In the genomic region with DNA sequence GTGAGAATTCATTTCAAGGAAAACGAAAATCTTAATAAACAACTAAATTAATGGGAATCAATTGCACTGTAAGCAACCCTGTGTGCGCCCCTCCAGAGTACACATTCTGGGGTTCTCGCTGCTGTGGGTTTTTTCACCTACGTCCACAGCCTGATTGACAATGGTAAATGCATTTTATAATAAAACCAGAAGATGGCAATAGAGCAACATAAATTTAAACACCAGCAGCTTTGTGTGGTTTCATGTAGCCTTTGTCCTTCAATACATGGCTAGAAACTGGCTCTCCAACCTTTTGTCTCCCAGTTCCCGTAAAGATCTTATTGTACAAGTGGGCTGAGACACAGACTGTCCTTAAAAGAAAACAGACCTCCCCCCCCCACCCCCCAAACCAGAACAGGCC, we compare ENCODE assay signal across 8 mouse cellular contexts. TPM values are rescaled to one million over a fixed set of nuclear protein-coding genes. Genes with fewer than 3 reads are reported as not detected.
A peak's percentile ranks its signal among the peaks of the same experiment; 100 is the strongest.
DNase-seq lines count a peak whose midpoint lies in the region; ATAC-seq lines count a peak whose summit lies in the region.

No protein-coding gene starts in this region.

- H3K9ac ChIP-seq in forebrain, embryonic 14.5 days (ENCODE audit: low read length), result peak overlapping the region; percentile 54; the same call in 1 of the 2 replicates
- no peak overlapping the region for H3K9ac ChIP-seq in midbrain, embryonic 12.5 days (replicated peaks)

- peak overlapping the region; percentile 59; the same call in 1 of the 2 replicates for H3K27ac ChIP-seq in heart, embryonic 10.5 days
- peak overlapping the region; percentile 87 for H3K27ac ChIP-seq in forebrain, embryonic 14.5 days (ENCODE audit: low read depth, low read length)
- peak overlapping the region; percentile 55 for H3K27ac ChIP-seq in midbrain, embryonic 12.5 days (replicated peaks)

- H3K4me1 ChIP-seq in heart, embryonic 10.5 days, result 0 out of 2 replicates have a peak, but pooled peaks cover 3% of the 10 kb centered on the region
- H3K4me1 ChIP-seq in forebrain, embryonic 14.5 days (ENCODE audit: control insufficient read depth, insufficient read depth, low read length), result peaks cover 13% of the 10 kb centered on the region
- peaks cover 15% of the 10 kb centered on the region; the same call in 1 of the 2 replicates for H3K4me1 ChIP-seq in midbrain, embryonic 12.5 days

- peak overlapping the region; percentile 42 for H3K4me2 ChIP-seq in forebrain, embryonic 14.5 days (ENCODE audit: low read length)
- 0 out of 2 replicates have a peak overlapping the region, but pooled peaks have one; percentile 4 for H3K4me2 ChIP-seq in midbrain, embryonic 12.5 days (replicated peaks)

- peak; percentile 76 for ATAC-seq in forebrain, embryonic 14.5 days
- peak; percentile 77 for ATAC-seq in midbrain, embryonic 12.5 days (ENCODE audit: low FRiP score, low read depth)
- no peak for ATAC-seq in erythroid progenitor cell, adult 5-6 weeks (replicated peaks; ENCODE audit: low FRiP score, poor library complexity, severe bottlenecking)

- no peak for DNase-seq in heart, embryonic 10.5 days (ENCODE audit: low spot score)
- DNase-seq in heart, postnatal 4 days, result no peak
- DNase-seq in NIH3T3 (ENCODE audit: low read depth), result peak; percentile 53
- peak; percentile 88 for DNase-seq in forebrain, embryonic 14.5 days (ENCODE audit: low spot score)
- peak; percentile 19 for DNase-seq in kidney, postnatal 10 days
- DNase-seq in adrenal gland, postnatal 4 days (ENCODE audit: low spot score in 2 of 2), result no peak

- no peak overlapping the region for H3K4me3 ChIP-seq in heart, embryonic 10.5 days
- H3K4me3 ChIP-seq in forebrain, embryonic 14.5 days (ENCODE audit: low read depth, low read length), result 0 out of 2 replicates have a peak overlapping the region, but pooled peaks have one; percentile 5
- H3K4me3 ChIP-seq in midbrain, embryonic 12.5 days, result no peak overlapping the region

- H3K36me3 ChIP-seq in heart, embryonic 10.5 days, result no peaks in the 10 kb centered on the region
- H3K36me3 ChIP-seq in forebrain, embryonic 14.5 days (ENCODE audit: control insufficient read depth, insufficient read depth, low read length), result no peaks in the 10 kb centered on the region
- no peaks in the 10 kb centered on the region for H3K36me3 ChIP-seq in midbrain, embryonic 12.5 days

- no peaks in the 10 kb centered on the region for H3K27me3 ChIP-seq in heart, embryonic 10.5 days (ENCODE audit: insufficient read depth, poor library complexity, severe bottlenecking)
- no peaks in the 10 kb centered on the region for H3K27me3 ChIP-seq in forebrain, embryonic 14.5 days (replicated peaks; ENCODE audit: control insufficient read depth, insufficient read depth, low read length)
- no peaks in the 10 kb centered on the region for H3K27me3 ChIP-seq in midbrain, embryonic 12.5 days

- no peaks in the 10 kb centered on the region for H3K9me3 ChIP-seq in heart, embryonic 10.5 days
- no peaks in the 10 kb centered on the region for H3K9me3 ChIP-seq in forebrain, embryonic 14.5 days (replicated peaks; ENCODE audit: control insufficient read depth, low read length)
- H3K9me3 ChIP-seq in midbrain, embryonic 12.5 days, result no peaks in the 10 kb centered on the region

- 45% methylated on average over 5 of the region's 5 CpGs for WGBS in heart, embryonic 10.5 days
- WGBS in forebrain, embryonic 14.5 days, result 33% methylated on average over 5 of the region's 5 CpGs
- WGBS in midbrain, embryonic 12.5 days, result 54% methylated on average over 5 of the region's 5 CpGs

RNA-seq across cellular contexts. Expression of a gene that starts 33.0 kb away (rescaled TPM):
- polyA plus RNA-seq in heart, embryonic 10.5 days (2016; fragmentation: Nextera tagmentation; extraction: Ambion mirVana), result 124 and 196 TPM in 2 replicates
- total RNA-seq in heart, postnatal 4 days (2021), result 1,000 to 10,000 TPM; 1,242 to 1,246 TPM
- 34.7 and 36.2 TPM in 2 replicates for polyA plus RNA-seq in forebrain, embryonic 14.5 days (2014; fragmentation: Nextera tagmentation; extraction: Ambion mirVana)
- polyA plus RNA-seq in midbrain, embryonic 12.5 days (2016; fragmentation: Nextera tagmentation; extraction: Ambion mirVana), result 49.2 and 49.9 TPM in 2 replicates
- 100 to 1,000 TPM; 425 to 522 TPM for total RNA-seq in adrenal gland, postnatal 4 days (2021)
- 88.9 and 90.1 TPM in 2 replicates for total RNA-seq in erythroid progenitor cell, adult 5-6 weeks (2015; ENCODE audit: low replicate concordance)
- total RNA-seq in erythroid progenitor cell, adult 5-6 weeks (2017; ENCODE audit: low replicate concordance), result 59.4 and 85.7 TPM in 2 replicates

RNA-seq across cellular contexts. Expression of a gene that starts 49.1 kb away (rescaled TPM):
- polyA plus RNA-seq in heart, embryonic 10.5 days (2016; fragmentation: Nextera tagmentation; extraction: Ambion mirVana), result 636 and 812 TPM in 2 replicates
- 10 to 100 TPM; 35.0 to 75.2 TPM for total RNA-seq in heart, postnatal 4 days (2021)
- polyA plus RNA-seq in forebrain, embryonic 14.5 days (2014; fragmentation: Nextera tagmentation; extraction: Ambion mirVana), result 0.34 TPM in 1 of 2 replicates, not detected in the other
- polyA plus RNA-seq in midbrain, embryonic 12.5 days (2016; fragmentation: Nextera tagmentation; extraction: Ambion mirVana), result 1.8 and 2.0 TPM in 2 replicates
- total RNA-seq in adrenal gland, postnatal 4 days (2021), result 100 to 1,000 TPM; 165 to 468 TPM
- total RNA-seq in erythroid progenitor cell, adult 5-6 weeks (2015; ENCODE audit: low replicate concordance), result not detected in 2 replicates
- not detected in 2 replicates for total RNA-seq in erythroid progenitor cell, adult 5-6 weeks (2017; ENCODE audit: low replicate concordance)

Comparison
In these comparisons a context has a peak if more than half of its experiments do, and no peak if none do; other contexts are left out.
1. DNase-seq: peak in NIH3T3 (single experiment), forebrain, embryonic 14.5 days (single experiment) and kidney, postnatal 10 days (single experiment); none in heart, embryonic 10.5 days (single experiment), heart, postnatal 4 days (single experiment) and adrenal gland, postnatal 4 days (0 of 2).
2. RNA of a gene that starts 33.0 kb away (total RNA-seq): 1,242 to 1,246 TPM in heart, postnatal 4 days and 425 to 522 TPM in adrenal gland, postnatal 4 days; 59.4 to 90.1 TPM in erythroid progenitor cell, adult 5-6 weeks; every median in the first group is over 4 times any median in the second.
3. RNA of a gene that starts 49.1 kb away (total RNA-seq): 165 to 468 TPM in adrenal gland, postnatal 4 days and 35.0 to 75.2 TPM in heart, postnatal 4 days; not detected in erythroid progenitor cell, adult 5-6 weeks; every median in the first group is over 10 times any median in the second.
4. Peak in every context shown above with its lines, with median percentiles within 50 percentile points of each other: H3K27ac ChIP-seq.